Mouse (Mus musculus) forebrain, embryonic 14.5 days (tissue): ENCODE data around the gene Pptc7. TPM values are rescaled to one million over a fixed set of nuclear protein-coding genes. Genes with fewer than 3 reads are reported as not detected.
A peak's percentile ranks its signal among the peaks of the same experiment; 100 is the strongest.
"Not testable (repeated sequence)": the region's sequence is repeated elsewhere in the genome, so short reads cannot be mapped to it uniquely, and the experiment has no call there.

ENCODE experiments used
- ATAC-seq: fragments of 200-750 bp; cut with Nextera tagmentation; 2 replicates; pipeline ENCODE4 v1.8.0; 2017; ENCODE audit warnings: mild to moderate bottlenecking, moderate library complexity
- DNase-seq: peaks from one replicate; pipeline ENCODE4 v3.0.0-alpha.2; 2015; ENCODE audit warnings: low spot score
- H3K27ac ChIP-seq: fragments of 300-500 bp; sonication (generic); 2 replicates; pipeline ENCODE4 v1.5.1; 2014; ENCODE audit warnings: low read depth, mild to moderate bottlenecking, control low read depth, low read length, moderate library complexity
- H3K27me3 ChIP-seq: fragments of 300-500 bp; sonication (generic); replicated peaks from 2 replicates; pipeline ENCODE4 v1.6.1; 2014; ENCODE audit warnings: low read length, control low read depth, mixed read lengths; ENCODE audit not compliant: control insufficient read depth, insufficient read depth
- H3K36me3 ChIP-seq: fragments of 300-500 bp; sonication (generic); 2 replicates; pipeline ENCODE4 v1.6.1; 2014; ENCODE audit warnings: low read length, control low read depth; ENCODE audit not compliant: control insufficient read depth, insufficient read depth
- H3K4me1 ChIP-seq: fragments of 300-500 bp; sonication (generic); 2 replicates; pipeline ENCODE4 v1.6.1; 2014; ENCODE audit warnings: antibody characterized with exemption, low read length, control low read depth; ENCODE audit not compliant: control insufficient read depth, insufficient read depth
- H3K4me2 ChIP-seq: fragments of 300-500 bp; sonication (generic); 2 replicates; pipeline ENCODE4 v1.6.1; 2014; ENCODE audit warnings: mild to moderate bottlenecking, control low read depth, low read length
- H3K4me3 ChIP-seq: fragments of 300-500 bp; sonication (generic); 2 replicates; pipeline ENCODE4 v1.5.1; 2014; ENCODE audit warnings: low read depth, low read length, control low read depth
- H3K9ac ChIP-seq: fragments of 300-500 bp; sonication (generic); 2 replicates; pipeline ENCODE4 v1.6.1; 2014; ENCODE audit warnings: mild to moderate bottlenecking, low read length, control low read depth, moderate library complexity
- H3K9me3 ChIP-seq: fragments of 300-500 bp; sonication (generic); replicated peaks from 2 replicates; pipeline ENCODE4 v1.6.1; 2016; ENCODE audit warnings: low read length, control low read depth, mixed read lengths; ENCODE audit not compliant: control insufficient read depth
- WGBS: fragments of 180-500 bp; shearing (Covaris S2); extraction: QIAGEN DNeasy Blood & Tissue Kit; methylation state at CpG from one replicate; pipeline ENCODE4 v1.1.7; 2014; 5-methylcytosine and 5-hydroxymethylcytosine counted together
- polyA plus RNA-seq: library from polyadenylated mRNA; unstranded; fragments of >200 nt; fragmentation: Nextera tagmentation; extraction: Ambion mirVana; gene quantifications from 2 replicates; pipeline ENCODE4 v1.2.1, GENCODE M21; 2014

Pptc7 gene
- polyA plus RNA-seq, 1 experiment from 2014 or later = 5.2 TPM

- H3K27me3 ChIP-seq = no peaks in the 10 kb centered on the region
- no peak overlapping the region for H3K27ac ChIP-seq
- no peak overlapping the region for H3K9ac ChIP-seq
- H3K36me3 ChIP-seq = peaks cover 42% of the 10 kb centered on the region
- no peak overlapping the region for H3K4me3 ChIP-seq
- 77% methylated on average over 20 of the region's 20 CpGs for WGBS
- H3K4me1 ChIP-seq = no peaks in the 10 kb centered on the region
- no peaks in the 10 kb centered on the region for H3K9me3 ChIP-seq
- DNase-seq = peak; percentile 41
- no peak; the same call in 1 of the 2 replicates for ATAC-seq
- H3K4me2 ChIP-seq = no peak overlapping the region
Measured at GRCm38 (mm10) chr5:122314966-122315667, 31.0 kb downstream of the Pptc7 start.

GRCm38 (mm10) chr5:122317329-122318045, 33.3 kb downstream of the Pptc7 start:
- DNase-seq = no peak
- H3K27me3 ChIP-seq = no peaks in the 10 kb centered on the region
- no peaks in the 10 kb centered on the region for H3K4me1 ChIP-seq
- no peak overlapping the region for H3K27ac ChIP-seq
- no peak for ATAC-seq
- H3K4me2 ChIP-seq = no peak overlapping the region
- H3K36me3 ChIP-seq = peaks cover 44% of the 10 kb centered on the region
- no peak overlapping the region for H3K9ac ChIP-seq
- no peak overlapping the region for H3K4me3 ChIP-seq
- WGBS = 88% methylated on average over 11 of the region's 11 CpGs
- H3K9me3 ChIP-seq = no peaks in the 10 kb centered on the region

- no peak overlapping the region for H3K4me3 ChIP-seq
- peaks cover 39% of the 10 kb centered on the region for H3K36me3 ChIP-seq
- no peak overlapping the region for H3K4me2 ChIP-seq
- no peak overlapping the region for H3K9ac ChIP-seq
- 76% methylated on average over 3 of the region's 3 CpGs for WGBS
- no peaks in the 10 kb centered on the region for H3K27me3 ChIP-seq
- H3K27ac ChIP-seq = no peak overlapping the region
- ATAC-seq (no peak), DNase-seq (no peak)
- no peaks in the 10 kb centered on the region for H3K4me1 ChIP-seq
- H3K9me3 ChIP-seq = no peaks in the 10 kb centered on the region
Measured at GRCm38 (mm10) chr5:122318100-122318499, 33.9 kb downstream of the Pptc7 start.

- ATAC-seq, H3K27ac ChIP-seq, H3K4me3 ChIP-seq, H3K4me1 ChIP-seq, DNase-seq, H3K4me2 ChIP-seq, H3K9ac ChIP-seq, H3K9me3 ChIP-seq, H3K27me3 ChIP-seq: not testable (repeated sequence)
- WGBS = 73% methylated on average over 3 of the region's 3 CpGs
- peaks cover 35% of the 10 kb centered on the region for H3K36me3 ChIP-seq
Measured at GRCm38 (mm10) chr5:122318976-122319375, 34.8 kb downstream of the Pptc7 start.

GRCm38 (mm10) chr5:122319474-122320204, 35.5 kb downstream of the Pptc7 start:
- H3K27ac ChIP-seq = no peak overlapping the region
- peaks cover 40% of the 10 kb centered on the region for H3K36me3 ChIP-seq
- H3K9me3 ChIP-seq = no peaks in the 10 kb centered on the region
- ATAC-seq = no peak
- no peaks in the 10 kb centered on the region for H3K4me1 ChIP-seq
- H3K4me3 ChIP-seq = no peak overlapping the region
- no peak for DNase-seq
- H3K9ac ChIP-seq = no peak overlapping the region
- H3K27me3 ChIP-seq = no peaks in the 10 kb centered on the region
- no peak overlapping the region for H3K4me2 ChIP-seq
- WGBS = 81% methylated on average over 14 of the region's 14 CpGs

- H3K4me2 ChIP-seq = no peak overlapping the region
- no peak overlapping the region for H3K9ac ChIP-seq
- no peak overlapping the region for H3K27ac ChIP-seq
- DNase-seq (no peak), ATAC-seq (no peak)
- H3K4me3 ChIP-seq = no peak overlapping the region
- no peaks in the 10 kb centered on the region for H3K9me3 ChIP-seq
- no peaks in the 10 kb centered on the region for H3K27me3 ChIP-seq
- WGBS = 89% methylated on average over 12 of the region's 12 CpGs
- peaks cover 46% of the 10 kb centered on the region for H3K36me3 ChIP-seq
- no peaks in the 10 kb centered on the region for H3K4me1 ChIP-seq
Measured at GRCm38 (mm10) chr5:122320205-122320781, 36.1 kb downstream of the Pptc7 start.

- 62% methylated on average over 8 of the region's 8 CpGs for WGBS
- ATAC-seq (no peak), DNase-seq (no peak)
- H3K36me3 ChIP-seq = peaks cover 55% of the 10 kb centered on the region
- no peak overlapping the region for H3K27ac ChIP-seq
- no peak overlapping the region for H3K4me3 ChIP-seq
- H3K9me3 ChIP-seq = no peaks in the 10 kb centered on the region
- no peak overlapping the region for H3K9ac ChIP-seq
- H3K4me2 ChIP-seq = no peak overlapping the region
- no peaks in the 10 kb centered on the region for H3K27me3 ChIP-seq
- no peaks in the 10 kb centered on the region for H3K4me1 ChIP-seq
Measured at GRCm38 (mm10) chr5:122323523-122323922, 39.4 kb downstream of the Pptc7 start.

GRCm38 (mm10) chr5:122324608-122325431, 40.7 kb downstream of the Pptc7 start:
- no peak overlapping the region for H3K4me2 ChIP-seq
- DNase-seq (no peak), ATAC-seq (no peak)
- H3K9ac ChIP-seq = no peak overlapping the region
- H3K36me3 ChIP-seq = peaks cover 51% of the 10 kb centered on the region
- 90% methylated on average over 23 of the region's 23 CpGs for WGBS
- no peak overlapping the region for H3K4me3 ChIP-seq
- no peaks in the 10 kb centered on the region for H3K4me1 ChIP-seq
- H3K27me3 ChIP-seq = no peaks in the 10 kb centered on the region
- H3K9me3 ChIP-seq = no peaks in the 10 kb centered on the region
- no peak overlapping the region for H3K27ac ChIP-seq
